In the genomic region with DNA sequence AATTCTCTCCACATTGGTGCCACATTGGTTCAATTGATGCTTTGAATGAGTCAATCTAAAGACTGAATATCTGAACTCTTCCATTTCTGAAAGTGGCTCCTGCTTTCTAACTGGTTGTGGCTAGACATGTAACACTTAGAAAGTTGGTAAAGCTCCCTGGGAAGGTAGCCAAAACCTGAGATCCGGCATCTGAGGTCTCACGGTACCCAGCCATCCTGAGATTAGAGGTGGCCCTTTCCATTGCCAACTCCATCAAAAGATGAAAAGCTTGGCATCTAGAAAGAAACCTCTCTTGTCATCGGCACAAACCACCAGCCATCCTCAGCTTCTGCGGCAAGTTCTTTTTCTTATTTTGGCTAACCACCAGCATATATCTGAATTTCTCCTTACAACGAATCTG, we compare ENCODE assay signal across 26 mouse cellular contexts.
"Had no signal": no experiment of that assay in that cellular context is flagged by ENCODE, and none has a peak within 500 bp of the region (broad histone marks: within the 10 kb centered on the region; RNA-seq: fewer than 3 reads in every experiment).

No protein-coding gene starts in this region.

- H3K27ac ChIP-seq: gastrocnemius, adult 2 months; heart, embryonic 10.5 days; hindbrain, embryonic 10.5 days; hindbrain, embryonic 12.5 days; hindbrain, embryonic 14.5 days; intestine, embryonic 15.5 days; limb, embryonic 13.5 days; limb, embryonic 15.5 days; liver, embryonic 12.5 days; liver, embryonic 14.5 days had no signal

- ATAC-seq: hindbrain, embryonic 16.5 days; inflammation-experienced regulatory T-cells, adult 6 months; intestine, embryonic 15.5 days; intestine, postnatal 0 days; liver, embryonic 12.5 days had no signal

- H3K4me1 ChIP-seq: heart, embryonic 10.5 days; heart, embryonic 12.5 days; hindbrain, embryonic 10.5 days; hindbrain, embryonic 12.5 days; intestine, embryonic 15.5 days; limb, embryonic 13.5 days; limb, embryonic 15.5 days; liver, embryonic 12.5 days had no signal

- DNase-seq: gastrocnemius, adult 2 months; gastrocnemius, postnatal 10 days; gastrocnemius, postnatal 25 days; heart, adult 18-20 months; heart, postnatal 10 days; heart, postnatal 4 days; kidney, adult 18-20 months; kidney, adult 8-10 months; kidney, postnatal 10 days; kidney, postnatal 25 days; layer of hippocampus, adult 9-11 months; layer of hippocampus, postnatal 36 days; left cerebral cortex, postnatal 4 days had no signal

- H3K4me2 ChIP-seq: heart, embryonic 12.5 days; hindbrain, embryonic 12.5 days; hindbrain, embryonic 14.5 days; intestine, embryonic 15.5 days; limb, embryonic 13.5 days; limb, embryonic 15.5 days; liver, embryonic 12.5 days had no signal

- H3K27me3 ChIP-seq: heart, embryonic 12.5 days; hindbrain, embryonic 12.5 days; intestine, embryonic 15.5 days; limb, embryonic 13.5 days; limb, embryonic 15.5 days; liver, embryonic 12.5 days had no signal

- H3K36me3 ChIP-seq: intestine, embryonic 15.5 days; liver, embryonic 12.5 days had no signal

- H3K9ac ChIP-seq: heart, embryonic 12.5 days; hindbrain, embryonic 12.5 days; hindbrain, embryonic 14.5 days; intestine, embryonic 15.5 days; limb, embryonic 13.5 days; limb, embryonic 15.5 days; liver, embryonic 12.5 days; liver, embryonic 14.5 days had no signal

- H3K9me3 ChIP-seq: heart, embryonic 10.5 days; heart, embryonic 12.5 days; hindbrain, embryonic 10.5 days; hindbrain, embryonic 12.5 days; intestine, embryonic 15.5 days; limb, embryonic 13.5 days; limb, embryonic 15.5 days; liver, embryonic 12.5 days had no signal

- H3K4me3 ChIP-seq: gastrocnemius, adult 2 months; heart, embryonic 10.5 days; heart, embryonic 12.5 days; hindbrain, embryonic 10.5 days; hindbrain, embryonic 12.5 days; intestine, embryonic 15.5 days; limb, embryonic 13.5 days; limb, embryonic 15.5 days; liver, embryonic 12.5 days had no signal
